Mouse (Mus musculus) stomach, embryonic 14.5 days (tissue): ENCODE measurements around the gene Apof. TPM values are rescaled to one million over a fixed set of nuclear protein-coding genes. Genes with fewer than 3 reads are reported as not detected.
A peak's percentile ranks its signal among the peaks of the same experiment; 100 is the strongest.

Experiments
- ATAC-seq: fragments of 200-750 bp; cut with Nextera tagmentation; 2 replicates; pipeline ENCODE4 v1.8.0; 2017; ENCODE audit warnings: low read depth, moderate TSS enrichment; ENCODE audit not compliant: insufficient number of reproducible peaks, insufficient read depth, low FRiP score
- H3K27ac ChIP-seq: fragments of 300-500 bp; sonication (generic); 2 replicates; pipeline ENCODE4 v1.5.1; 2014; ENCODE audit warnings: mild to moderate bottlenecking, low read length, moderate library complexity, mixed read lengths
- H3K27me3 ChIP-seq: fragments of 300-500 bp; sonication (generic); 2 replicates; pipeline ENCODE4 v1.6.1; 2014; ENCODE audit warnings: low read length, control low read depth, mixed read lengths; ENCODE audit not compliant: control insufficient read depth, insufficient read depth
- H3K36me3 ChIP-seq: fragments of 300-500 bp; sonication (generic); 2 replicates; pipeline ENCODE4 v1.6.1; 2014; ENCODE audit warnings: mild to moderate bottlenecking, control low read depth, low read length, moderate library complexity, mixed read lengths; ENCODE audit not compliant: control insufficient read depth, insufficient read depth
- H3K4me1 ChIP-seq: fragments of 300-500 bp; sonication (generic); 2 replicates; pipeline ENCODE4 v1.6.1; 2014; ENCODE audit warnings: low read length, control low read depth, mixed read lengths; ENCODE audit not compliant: control insufficient read depth, insufficient read depth
- H3K4me2 ChIP-seq: fragments of 300-500 bp; sonication (generic); replicated peaks from 2 replicates; pipeline ENCODE4 v1.6.1; 2014; ENCODE audit warnings: low read depth, low read length, control low read depth
- H3K4me3 ChIP-seq: fragments of 300-500 bp; sonication (generic); 2 replicates; pipeline ENCODE4 v1.5.1; 2014; ENCODE audit warnings: low read depth, low read length, control low read depth
- H3K9ac ChIP-seq: fragments of 300-500 bp; sonication (generic); replicated peaks from 2 replicates; pipeline ENCODE4 v1.6.1; 2014; ENCODE audit warnings: low read depth, mild to moderate bottlenecking, control low read depth, low read length, moderate library complexity, mixed read lengths
- H3K9me3 ChIP-seq: fragments of 300-500 bp; sonication (generic); 2 replicates; pipeline ENCODE4 v1.6.1; 2016; ENCODE audit warnings: low read depth, low read length, control low read depth; ENCODE audit not compliant: control insufficient read depth
- WGBS: fragments of 180-500 bp; shearing (Covaris S2); extraction: QIAGEN DNeasy Blood & Tissue Kit; methylation state at CpG from one replicate; pipeline ENCODE4 v1.1.7; 2014; 5-methylcytosine and 5-hydroxymethylcytosine counted together
- polyA plus RNA-seq: library from polyadenylated mRNA; unstranded; fragments of >200 nt; fragmentation: Nextera tagmentation; extraction: Ambion mirVana; gene quantifications from 2 replicates; pipeline ENCODE4 v1.2.1, GENCODE M21; 2014

Apof gene
- polyA plus RNA-seq, 1 experiment from 2014 or later: not detected

GRCm38 (mm10) chr10:128231697-128232419, 36.6 kb upstream of the Apof start, which contains the start of gene Timeless:
Gene Timeless (plus strand): TSS chr10:128232065.
- Histone ChIP-seq H3K9ac (peak within 1 kb of the TSS; percentile 83), H3K4me1 (0 out of 2 replicates have a peak, but pooled peaks cover 4% of the 10 kb centered on the region)
- WGBS: under 1% methylated on average over 57 of the region's 58 CpGs

DNA sequence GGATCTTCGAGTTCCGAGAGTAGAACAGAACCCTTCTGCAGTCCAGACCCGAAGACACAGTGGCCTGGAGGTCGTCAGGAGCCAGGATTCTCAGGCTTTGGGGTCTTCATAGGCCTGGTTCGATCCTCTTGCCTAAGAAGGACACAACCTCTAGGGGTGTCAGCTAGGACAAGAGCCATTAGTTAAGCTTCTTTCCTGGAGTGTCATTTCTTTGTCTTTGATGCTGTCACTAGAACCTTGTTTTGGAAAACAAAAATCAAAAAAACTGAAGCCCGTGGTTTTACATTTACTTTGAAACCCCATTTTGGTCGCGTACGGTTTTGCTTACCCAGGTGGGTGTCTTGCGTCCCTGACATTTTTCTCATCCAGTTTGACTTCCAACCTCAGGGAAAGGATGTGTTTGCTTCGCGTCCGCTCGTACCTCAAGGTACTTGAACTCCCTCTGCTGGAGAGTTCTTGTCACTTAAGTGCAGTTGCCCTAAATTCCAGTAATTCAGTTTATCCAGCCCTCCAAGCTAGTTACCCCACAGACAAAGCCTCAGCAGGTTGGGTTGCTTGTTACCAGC, 36.0 kb upstream of the Apof start:
- Histone ChIP-seq H3K27ac (peak overlapping the region; percentile 94), H3K4me2 (peak overlapping the region; percentile 82), H3K9ac (peak overlapping the region; percentile 83), H3K4me3 (peak overlapping the region; percentile 80), H3K27me3 (no peaks in the 10 kb centered on the region), H3K9me3 (no peaks in the 10 kb centered on the region), H3K36me3 (no peaks in the 10 kb centered on the region), H3K4me1 (0 out of 2 replicates have a peak, but pooled peaks cover 4% of the 10 kb centered on the region)
- WGBS: under 1% methylated on average over 14 of the region's 14 CpGs
- 0 out of 2 replicates have a peak, but pooled peaks have one; percentile 21 for ATAC-seq

More at GRCm38 (mm10) chr10:128231697-128232419, 36.6 kb upstream of the Apof start, which contains the start of gene Timeless:
- peak; percentile 91 for ATAC-seq
- Histone ChIP-seq H3K27ac (peak within 1 kb of the TSS; percentile 94), H3K4me2 (peak within 1 kb of the TSS; percentile 82), H3K27me3 (no peaks in the 10 kb centered on the region), H3K4me3 (peak within 1 kb of the TSS; percentile 80), H3K9me3 (no peaks in the 10 kb centered on the region), H3K36me3 (no peaks in the 10 kb centered on the region)

DNA sequence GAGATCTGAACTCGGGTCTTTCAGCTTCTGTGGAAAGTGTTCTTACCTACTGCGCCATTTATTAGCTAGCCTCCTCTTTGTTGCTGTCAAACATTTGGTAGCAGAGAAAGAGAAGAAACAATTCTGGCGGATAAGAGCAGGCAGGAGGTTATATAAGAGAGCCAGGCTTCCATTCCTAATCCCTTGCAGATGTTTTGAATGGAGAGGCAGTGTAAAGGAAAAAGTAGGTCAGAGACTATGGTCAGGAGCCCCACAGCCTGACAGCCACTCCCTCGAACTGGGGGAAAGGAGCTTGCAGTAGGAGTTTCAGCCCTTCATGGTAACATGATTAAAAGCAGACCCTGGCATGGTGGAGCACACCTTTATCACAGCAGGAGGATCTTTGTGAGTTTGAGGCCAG, 32.1 kb upstream of the Apof start:
- Histone ChIP-seq H3K9ac (peak overlapping the region; percentile 30; the same call in 1 of the 2 replicates), H3K27ac (no peak overlapping the region), H3K4me1 (0 out of 2 replicates have a peak, but pooled peaks cover under 1% of the 10 kb centered on the region), H3K36me3 (peaks cover 6% of the 10 kb centered on the region), H3K4me2 (no peak overlapping the region), H3K27me3 (no peaks in the 10 kb centered on the region), H3K9me3 (no peaks in the 10 kb centered on the region), H3K4me3 (no peak overlapping the region)
- ATAC-seq: no peak
- 63% methylated on average over 4 of the region's 4 CpGs for WGBS

GRCm38 (mm10) chr10:128237807-128238480, 30.5 kb upstream of the Apof start:
- no peak for ATAC-seq
- H3K27me3 ChIP-seq: no peaks in the 10 kb centered on the region
- no peak overlapping the region for H3K4me2 ChIP-seq
- H3K4me1 ChIP-seq: no peaks in the 10 kb centered on the region
- WGBS: 80% methylated on average over 15 of the region's 15 CpGs
- peaks cover 6% of the 10 kb centered on the region for H3K36me3 ChIP-seq
- H3K27ac ChIP-seq: no peak overlapping the region
- no peaks in the 10 kb centered on the region for H3K9me3 ChIP-seq
- no peak overlapping the region for H3K4me3 ChIP-seq
- no peak overlapping the region for H3K9ac ChIP-seq

DNA sequence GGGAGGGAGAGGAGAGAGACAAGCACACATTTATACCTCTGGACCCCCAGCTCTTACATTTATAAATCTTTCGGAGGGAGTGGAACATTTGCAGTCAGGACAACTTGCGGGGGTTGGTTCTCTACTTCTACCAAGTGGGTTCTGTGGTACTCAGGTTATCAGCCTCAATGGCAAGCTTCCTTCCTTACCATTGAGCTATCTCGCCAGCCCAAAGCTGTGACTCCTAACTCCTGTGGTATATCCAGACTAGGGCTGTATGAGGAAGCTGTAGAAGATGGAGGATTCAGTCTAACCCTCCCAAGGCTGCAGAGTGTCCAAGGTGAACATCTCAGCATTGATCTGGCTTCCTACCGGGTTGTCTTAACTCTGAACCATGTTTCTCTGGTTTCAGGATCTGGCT, 29.3 kb upstream of the Apof start:
- Histone ChIP-seq H3K9ac (no peak overlapping the region), H3K27ac (no peak overlapping the region), H3K27me3 (no peaks in the 10 kb centered on the region), H3K9me3 (no peaks in the 10 kb centered on the region), H3K4me1 (no peaks in the 10 kb centered on the region), H3K4me3 (no peak overlapping the region), H3K36me3 (peaks cover 15% of the 10 kb centered on the region), H3K4me2 (no peak overlapping the region)
- no peak for ATAC-seq
- 91% methylated on average over 4 of the region's 4 CpGs for WGBS

GRCm38 (mm10) chr10:128240131-128240530, 28.3 kb upstream of the Apof start:
- ATAC-seq: no peak
- Histone ChIP-seq H3K27ac (no peak overlapping the region), H3K4me1 (no peaks in the 10 kb centered on the region), H3K36me3 (peaks cover 25% of the 10 kb centered on the region), H3K4me2 (no peak overlapping the region), H3K4me3 (no peak overlapping the region), H3K9me3 (no peaks in the 10 kb centered on the region), H3K27me3 (no peaks in the 10 kb centered on the region), H3K9ac (no peak overlapping the region)
- WGBS: 83% methylated on average over 18 of the region's 18 CpGs

DNA sequence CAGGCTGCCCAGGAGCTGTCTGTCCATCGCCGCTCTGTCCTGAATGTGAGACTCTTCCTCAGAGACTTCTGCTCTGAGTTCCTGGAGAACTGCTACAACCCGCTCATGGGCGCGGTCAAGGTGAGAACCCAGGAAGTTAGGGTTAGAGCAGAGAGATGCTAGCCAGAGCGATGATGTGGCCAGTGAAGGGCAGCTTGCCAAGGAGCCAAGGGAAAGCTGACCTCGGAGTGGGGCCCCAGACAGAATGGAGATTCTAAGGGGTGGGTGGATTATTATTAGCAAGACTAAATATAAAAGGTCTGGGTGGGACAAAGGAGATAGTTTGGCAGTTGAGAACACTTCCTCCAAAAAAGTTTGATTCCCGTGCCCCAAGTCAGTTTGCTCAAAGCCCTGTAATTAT, 25.2 kb upstream of the Apof start:
- Histone ChIP-seq H3K4me1 (no peaks in the 10 kb centered on the region), H3K9ac (no peak overlapping the region), H3K27me3 (no peaks in the 10 kb centered on the region), H3K27ac (no peak overlapping the region), H3K4me3 (no peak overlapping the region), H3K9me3 (no peaks in the 10 kb centered on the region), H3K4me2 (no peak overlapping the region), H3K36me3 (peaks cover 56% of the 10 kb centered on the region)
- no peak for ATAC-seq
- WGBS: 93% methylated on average over 8 of the region's 8 CpGs

DNA sequence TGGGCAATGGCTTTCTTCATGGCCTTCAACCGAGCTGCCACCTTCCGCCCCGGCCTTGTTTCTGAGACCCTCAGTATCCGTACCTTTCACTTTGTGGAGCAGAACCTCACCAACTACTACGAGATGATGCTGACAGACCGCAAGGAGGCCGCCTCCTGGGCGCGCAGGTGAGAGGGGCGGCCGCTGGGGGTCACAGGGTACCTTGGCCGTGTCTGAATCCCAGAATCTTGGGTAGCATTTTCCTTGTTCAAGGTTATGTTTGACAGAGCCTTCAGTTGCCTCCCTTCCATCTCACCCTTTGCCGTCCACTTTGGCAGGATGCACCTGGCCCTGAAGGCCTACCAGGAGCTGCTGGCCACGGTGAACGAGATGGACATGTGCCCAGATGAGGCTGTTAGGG, 24.4 kb upstream of the Apof start:
- Histone ChIP-seq H3K9me3 (no peaks in the 10 kb centered on the region), H3K9ac (no peak overlapping the region), H3K4me2 (no peak overlapping the region), H3K4me1 (no peaks in the 10 kb centered on the region), H3K27me3 (no peaks in the 10 kb centered on the region), H3K36me3 (peaks cover 61% of the 10 kb centered on the region), H3K4me3 (no peak overlapping the region), H3K27ac (no peak overlapping the region)
- 96% methylated on average over 15 of the region's 15 CpGs for WGBS
- ATAC-seq: no peak
